Mouse (Mus musculus): Measurements from ENCODE around the gene Snx8. TPM values are rescaled to one million over a fixed set of nuclear protein-coding genes. Genes with fewer than 3 reads are reported as not detected.

Gene Snx8
- polyA plus RNA-seq, 1 experiment from 2014 or later = 9.9 TPM

GRCm38 (mm10) chr5:140414647-140415046 lies 25.6 kb upstream of the Snx8 start:
- no peak overlapping the region for H3K4me3 ChIP-seq (ENCODE audit: control insufficient read depth in 1 of 2, insufficient read depth in 1 of 2, low read depth in 1 of 2, low read length in 2 of 2)
- H3K27ac ChIP-seq (replicated peaks in 1 of 2; ENCODE audit: control insufficient read depth in 1 of 2, insufficient read depth in 1 of 2, low read depth in 2 of 2, low read length in 2 of 2) = no peak overlapping the region
- no peak overlapping the region for H3K9ac ChIP-seq (ENCODE audit: low read length)
- H3K4me2 ChIP-seq (ENCODE audit: low read length) = no peak overlapping the region
- H3K4me1 ChIP-seq (ENCODE audit: control insufficient read depth in 2 of 2, insufficient read depth in 2 of 2, low read length in 2 of 2) = peaks cover 0 to 4% of the 10 kb centered on the region in 2 experiments; a peak in 1 of 4 replicates
- WGBS = 55% methylated on average over 4 of the region's 4 CpGs
- no peaks in the 10 kb centered on the region for H3K9me3 ChIP-seq (ENCODE audit: control insufficient read depth, low read length)
- no peaks in the 10 kb centered on the region for H3K36me3 ChIP-seq (ENCODE audit: control insufficient read depth, insufficient read depth, low read length)
- no peak for ATAC-seq (ENCODE audit: insufficient number of reproducible peaks, insufficient read depth, low FRiP score, low read depth)
- H3K27me3 ChIP-seq (ENCODE audit: control insufficient read depth, insufficient read depth, low read length) = no peaks in the 10 kb centered on the region

DNA sequence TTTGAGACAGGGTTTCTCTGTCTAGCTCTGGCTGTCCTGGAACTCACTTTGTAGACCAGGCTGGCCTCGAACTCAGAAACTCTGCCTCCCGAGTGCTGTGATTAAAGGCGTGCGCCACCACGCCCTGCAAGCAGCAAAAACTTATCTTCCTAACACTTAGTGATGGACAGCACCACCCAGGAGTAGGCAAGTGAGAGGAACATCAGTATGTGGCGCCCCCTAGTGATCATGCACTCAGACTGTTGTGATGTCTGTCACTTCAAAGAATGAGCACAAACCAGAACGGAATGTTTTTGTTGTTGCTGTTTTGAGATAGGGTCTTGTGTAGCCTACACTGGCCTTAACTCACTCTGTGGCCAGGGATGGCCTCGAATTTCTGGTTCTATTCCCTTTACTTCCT lies 22.3 kb upstream of the Snx8 start:
- H3K27ac ChIP-seq (replicated peaks in 1 of 2; ENCODE audit: control insufficient read depth in 1 of 2, insufficient read depth in 1 of 2, low read depth in 2 of 2, low read length in 2 of 2) = no peak overlapping the region
- no peaks in the 10 kb centered on the region for H3K9me3 ChIP-seq (ENCODE audit: control insufficient read depth, low read length)
- 27% methylated on average over 8 of the region's 8 CpGs for WGBS
- no peaks in the 10 kb centered on the region for H3K4me1 ChIP-seq (ENCODE audit: control insufficient read depth in 2 of 2, insufficient read depth in 2 of 2, low read length in 2 of 2)
- no peaks in the 10 kb centered on the region for H3K27me3 ChIP-seq (ENCODE audit: control insufficient read depth, insufficient read depth, low read length)
- no peak overlapping the region for H3K4me2 ChIP-seq (ENCODE audit: low read length)
- no peaks in the 10 kb centered on the region for H3K36me3 ChIP-seq (ENCODE audit: control insufficient read depth, insufficient read depth, low read length)
- no peak for ATAC-seq (ENCODE audit: insufficient number of reproducible peaks, insufficient read depth, low FRiP score, low read depth)
- H3K9ac ChIP-seq (ENCODE audit: low read length) = no peak overlapping the region
- H3K4me3 ChIP-seq (ENCODE audit: control insufficient read depth in 1 of 2, insufficient read depth in 1 of 2, low read depth in 1 of 2, low read length in 2 of 2) = no peak overlapping the region

- Histone ChIP-seq H3K27ac (replicated peaks in 1 of 2; ENCODE audit: control insufficient read depth in 1 of 2, insufficient read depth in 1 of 2, low read depth in 2 of 2, low read length in 2 of 2) (no peak overlapping the region), H3K4me1 (ENCODE audit: control insufficient read depth in 2 of 2, insufficient read depth in 2 of 2, low read length in 2 of 2) (no peaks in the 10 kb centered on the region), H3K9ac (ENCODE audit: low read length) (no peak overlapping the region), H3K4me2 (ENCODE audit: low read length) (no peak overlapping the region), H3K36me3 (ENCODE audit: control insufficient read depth, insufficient read depth, low read length) (no peaks in the 10 kb centered on the region), H3K4me3 (ENCODE audit: control insufficient read depth in 1 of 2, insufficient read depth in 1 of 2, low read depth in 1 of 2, low read length in 2 of 2) (no peak overlapping the region), H3K27me3 (ENCODE audit: control insufficient read depth, insufficient read depth, low read length) (no peaks in the 10 kb centered on the region), H3K9me3 (ENCODE audit: control insufficient read depth, low read length) (no peaks in the 10 kb centered on the region)
- ATAC-seq (ENCODE audit: insufficient number of reproducible peaks, insufficient read depth, low FRiP score, low read depth) = no peak
These were observed 19.7 kb upstream of the Snx8 start for GRCm38 (mm10) chr5:140408801-140409200.

DNA sequence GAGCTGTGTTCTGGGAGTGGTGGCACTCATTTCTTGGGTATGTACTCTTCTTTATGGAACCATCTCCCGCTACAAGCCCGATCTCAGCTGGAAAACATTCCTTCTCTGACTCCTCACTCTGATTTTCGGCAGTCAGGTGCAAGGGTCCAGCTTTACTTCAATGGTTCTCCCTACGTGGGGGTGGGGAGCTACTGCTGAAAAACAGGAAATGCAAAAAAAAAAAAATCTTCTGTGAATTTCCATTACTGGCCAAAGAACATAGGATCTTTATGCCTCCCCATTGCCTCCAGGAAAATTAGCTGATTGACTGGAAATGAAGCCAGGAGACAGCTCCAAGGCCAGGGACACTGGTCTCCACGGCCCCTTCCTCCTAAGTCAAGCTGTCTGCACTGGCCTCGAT lies 17.6 kb upstream of the Snx8 start:
- Histone ChIP-seq H3K27ac (replicated peaks in 1 of 2; ENCODE audit: control insufficient read depth in 1 of 2, insufficient read depth in 1 of 2, low read depth in 2 of 2, low read length in 2 of 2) (no peak overlapping the region), H3K27me3 (ENCODE audit: control insufficient read depth, insufficient read depth, low read length) (no peaks in the 10 kb centered on the region), H3K36me3 (ENCODE audit: control insufficient read depth, insufficient read depth, low read length) (no peaks in the 10 kb centered on the region), H3K4me1 (ENCODE audit: control insufficient read depth in 2 of 2, insufficient read depth in 2 of 2, low read length in 2 of 2) (no peaks in the 10 kb centered on the region), H3K4me3 (ENCODE audit: control insufficient read depth in 1 of 2, insufficient read depth in 1 of 2, low read depth in 1 of 2, low read length in 2 of 2) (no peak overlapping the region), H3K9ac (ENCODE audit: low read length) (no peak overlapping the region), H3K4me2 (ENCODE audit: low read length) (no peak overlapping the region), H3K9me3 (ENCODE audit: control insufficient read depth, low read length) (no peaks in the 10 kb centered on the region)
- no peak for ATAC-seq (ENCODE audit: insufficient number of reproducible peaks, insufficient read depth, low FRiP score, low read depth)
- WGBS = 62% methylated on average over 6 of the region's 6 CpGs

DNA sequence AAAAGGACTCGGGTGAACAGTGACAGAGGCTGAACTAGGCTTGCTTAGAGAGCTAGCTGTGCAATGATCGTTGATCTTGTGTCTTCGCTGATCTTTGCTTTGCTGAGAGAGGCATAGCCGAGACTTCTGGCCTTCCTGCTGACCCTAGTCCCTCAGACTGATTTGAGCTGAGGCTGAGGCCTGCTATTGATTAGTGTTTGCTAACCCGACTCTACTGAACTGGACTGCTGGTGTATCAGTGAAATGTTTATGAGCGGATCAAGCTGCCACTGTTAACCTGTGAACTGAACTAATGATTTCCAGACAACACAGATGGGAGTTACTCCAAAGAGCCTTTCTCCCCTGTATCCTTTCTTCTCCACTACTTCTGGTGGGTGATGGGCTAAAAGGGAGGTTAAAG lies 16.1 kb upstream of the Snx8 start:
- Histone ChIP-seq H3K4me1 (ENCODE audit: control insufficient read depth in 2 of 2, insufficient read depth in 2 of 2, low read length in 2 of 2) (no peaks in the 10 kb centered on the region), H3K9me3 (ENCODE audit: control insufficient read depth, low read length) (no peaks in the 10 kb centered on the region), H3K9ac (ENCODE audit: low read length) (no peak overlapping the region), H3K27me3 (ENCODE audit: control insufficient read depth, insufficient read depth, low read length) (no peaks in the 10 kb centered on the region), H3K4me2 (ENCODE audit: low read length) (no peak overlapping the region), H3K27ac (replicated peaks in 1 of 2; ENCODE audit: control insufficient read depth in 1 of 2, insufficient read depth in 1 of 2, low read depth in 2 of 2, low read length in 2 of 2) (no peak overlapping the region), H3K4me3 (ENCODE audit: control insufficient read depth in 1 of 2, insufficient read depth in 1 of 2, low read depth in 1 of 2, low read length in 2 of 2) (no peak overlapping the region), H3K36me3 (ENCODE audit: control insufficient read depth, insufficient read depth, low read length) (no peaks in the 10 kb centered on the region)
- ATAC-seq (ENCODE audit: insufficient number of reproducible peaks, insufficient read depth, low FRiP score, low read depth) = no peak
- WGBS = 82% methylated on average over 6 of the region's 6 CpGs

- no peaks in the 10 kb centered on the region for H3K27me3 ChIP-seq (ENCODE audit: control insufficient read depth, insufficient read depth, low read length)
- no peak for ATAC-seq (ENCODE audit: insufficient number of reproducible peaks, insufficient read depth, low FRiP score, low read depth)
- no peaks in the 10 kb centered on the region for H3K36me3 ChIP-seq (ENCODE audit: control insufficient read depth, insufficient read depth, low read length)
- no peak overlapping the region for H3K4me2 ChIP-seq (ENCODE audit: low read length)
- 70% methylated on average over 4 of the region's 4 CpGs for WGBS
- H3K4me3 ChIP-seq (ENCODE audit: control insufficient read depth in 1 of 2, insufficient read depth in 1 of 2, low read depth in 1 of 2, low read length in 2 of 2) = no peak overlapping the region
- H3K27ac ChIP-seq (replicated peaks in 1 of 2; ENCODE audit: control insufficient read depth in 1 of 2, insufficient read depth in 1 of 2, low read depth in 2 of 2, low read length in 2 of 2) = no peak overlapping the region
- H3K9me3 ChIP-seq (ENCODE audit: control insufficient read depth, low read length) = no peaks in the 10 kb centered on the region
- no peaks in the 10 kb centered on the region for H3K4me1 ChIP-seq (ENCODE audit: control insufficient read depth in 2 of 2, insufficient read depth in 2 of 2, low read length in 2 of 2)
- no peak overlapping the region for H3K9ac ChIP-seq (ENCODE audit: low read length)
These were observed 13.7 kb upstream of the Snx8 start for GRCm38 (mm10) chr5:140402640-140403270.

- no peak overlapping the region for H3K4me2 ChIP-seq (ENCODE audit: low read length)
- no peaks in the 10 kb centered on the region for H3K36me3 ChIP-seq (ENCODE audit: control insufficient read depth, insufficient read depth, low read length)
- no peak overlapping the region for H3K9ac ChIP-seq (ENCODE audit: low read length)
- no peaks in the 10 kb centered on the region for H3K4me1 ChIP-seq (ENCODE audit: control insufficient read depth in 2 of 2, insufficient read depth in 2 of 2, low read length in 2 of 2)
- H3K27ac ChIP-seq (replicated peaks in 1 of 2; ENCODE audit: control insufficient read depth in 1 of 2, insufficient read depth in 1 of 2, low read depth in 2 of 2, low read length in 2 of 2) = no peak overlapping the region
- H3K27me3 ChIP-seq (ENCODE audit: control insufficient read depth, insufficient read depth, low read length) = no peaks in the 10 kb centered on the region
- no peak overlapping the region for H3K4me3 ChIP-seq (ENCODE audit: control insufficient read depth in 1 of 2, insufficient read depth in 1 of 2, low read depth in 1 of 2, low read length in 2 of 2)
- no peaks in the 10 kb centered on the region for H3K9me3 ChIP-seq (ENCODE audit: control insufficient read depth, low read length)
- WGBS = 52% methylated on average over 8 of the region's 8 CpGs
- ATAC-seq (ENCODE audit: insufficient number of reproducible peaks, insufficient read depth, low FRiP score, low read depth) = no peak
These were observed 7.3 kb upstream of the Snx8 start for GRCm38 (mm10) chr5:140396166-140396940.
